Mouse (Mus musculus) stomach, embryonic 14.5 days (tissue): ENCODE results near the gene Lsm12. TPM values are rescaled to one million over a fixed set of nuclear protein-coding genes. Genes with fewer than 3 reads are reported as not detected.
A peak's percentile ranks its signal among the peaks of the same experiment; 100 is the strongest.

Experiments
- ATAC-seq: fragments of 200-750 bp; cut with Nextera tagmentation; 2 replicates; pipeline ENCODE4 v1.8.0; 2017; ENCODE audit warnings: low read depth, moderate TSS enrichment; ENCODE audit not compliant: insufficient number of reproducible peaks, insufficient read depth, low FRiP score
- H3K27ac ChIP-seq: fragments of 300-500 bp; sonication (generic); 2 replicates; pipeline ENCODE4 v1.5.1; 2014; ENCODE audit warnings: mild to moderate bottlenecking, low read length, moderate library complexity, mixed read lengths
- H3K27me3 ChIP-seq: fragments of 300-500 bp; sonication (generic); 2 replicates; pipeline ENCODE4 v1.6.1; 2014; ENCODE audit warnings: low read length, control low read depth, mixed read lengths; ENCODE audit not compliant: control insufficient read depth, insufficient read depth
- H3K36me3 ChIP-seq: fragments of 300-500 bp; sonication (generic); 2 replicates; pipeline ENCODE4 v1.6.1; 2014; ENCODE audit warnings: mild to moderate bottlenecking, control low read depth, low read length, moderate library complexity, mixed read lengths; ENCODE audit not compliant: control insufficient read depth, insufficient read depth
- H3K4me1 ChIP-seq: fragments of 300-500 bp; sonication (generic); 2 replicates; pipeline ENCODE4 v1.6.1; 2014; ENCODE audit warnings: low read length, control low read depth, mixed read lengths; ENCODE audit not compliant: control insufficient read depth, insufficient read depth
- H3K4me2 ChIP-seq: fragments of 300-500 bp; sonication (generic); replicated peaks from 2 replicates; pipeline ENCODE4 v1.6.1; 2014; ENCODE audit warnings: low read depth, low read length, control low read depth
- H3K4me3 ChIP-seq: fragments of 300-500 bp; sonication (generic); 2 replicates; pipeline ENCODE4 v1.5.1; 2014; ENCODE audit warnings: low read depth, low read length, control low read depth
- H3K9ac ChIP-seq: fragments of 300-500 bp; sonication (generic); replicated peaks from 2 replicates; pipeline ENCODE4 v1.6.1; 2014; ENCODE audit warnings: low read depth, mild to moderate bottlenecking, control low read depth, low read length, moderate library complexity, mixed read lengths
- H3K9me3 ChIP-seq: fragments of 300-500 bp; sonication (generic); 2 replicates; pipeline ENCODE4 v1.6.1; 2016; ENCODE audit warnings: low read depth, low read length, control low read depth; ENCODE audit not compliant: control insufficient read depth
- WGBS: fragments of 180-500 bp; shearing (Covaris S2); extraction: QIAGEN DNeasy Blood & Tissue Kit; methylation state at CpG from one replicate; pipeline ENCODE4 v1.1.7; 2014; 5-methylcytosine and 5-hydroxymethylcytosine counted together
- polyA plus RNA-seq: library from polyadenylated mRNA; unstranded; fragments of >200 nt; fragmentation: Nextera tagmentation; extraction: Ambion mirVana; gene quantifications from 2 replicates; pipeline ENCODE4 v1.2.1, GENCODE M21; 2014

Lsm12 gene
- polyA plus RNA-seq, 1 experiment from 2014 or later: 88.2 TPM

- H3K4me2 ChIP-seq: no peak overlapping the region
- no peak overlapping the region for H3K27ac ChIP-seq
- 26% methylated on average over 5 of the region's 5 CpGs for WGBS
Measured at GRCm38 (mm10) chr11:102211011-102211410, 25.9 kb upstream of the Lsm12 start.

GRCm38 (mm10) chr11:102210185-102210584 is 25.1 kb upstream of the Lsm12 start:
- no peak for ATAC-seq
- Histone ChIP-seq H3K9ac (no peak overlapping the region), H3K4me2 (no peak overlapping the region), H3K4me1 (peaks cover 42% of the 10 kb centered on the region), H3K27ac (no peak overlapping the region), H3K27me3 (no peaks in the 10 kb centered on the region), H3K4me3 (no peak overlapping the region), H3K36me3 (peaks cover 15% of the 10 kb centered on the region), H3K9me3 (no peaks in the 10 kb centered on the region)
- WGBS: 70% methylated on average over 3 of the region's 3 CpGs

More at GRCm38 (mm10) chr11:102211011-102211410, 25.9 kb upstream of the Lsm12 start:
- H3K36me3 ChIP-seq: 0 out of 2 replicates have a peak, but pooled peaks cover 7% of the 10 kb centered on the region
- peaks cover 50% of the 10 kb centered on the region for H3K4me1 ChIP-seq
- no peak for ATAC-seq
- no peak overlapping the region for H3K9ac ChIP-seq
- no peak overlapping the region for H3K4me3 ChIP-seq
- H3K27me3 ChIP-seq: no peaks in the 10 kb centered on the region
- H3K9me3 ChIP-seq: no peaks in the 10 kb centered on the region

- WGBS: 41% methylated on average over 2 of the region's 2 CpGs
- no peak overlapping the region for H3K4me2 ChIP-seq
- peaks cover 38% of the 10 kb centered on the region for H3K4me1 ChIP-seq
- H3K9me3 ChIP-seq: no peaks in the 10 kb centered on the region
- peaks cover 19% of the 10 kb centered on the region for H3K36me3 ChIP-seq
- no peak for ATAC-seq
- no peak overlapping the region for H3K4me3 ChIP-seq
- no peak overlapping the region for H3K27ac ChIP-seq
- H3K27me3 ChIP-seq: no peaks in the 10 kb centered on the region
- no peak overlapping the region for H3K9ac ChIP-seq
Measured at GRCm38 (mm10) chr11:102209742-102210141, 24.6 kb upstream of the Lsm12 start.

GRCm38 (mm10) chr11:102208846-102209245 is 23.8 kb upstream of the Lsm12 start:
- H3K9me3 ChIP-seq: no peaks in the 10 kb centered on the region
- H3K4me3 ChIP-seq: no peak overlapping the region
- H3K9ac ChIP-seq: no peak overlapping the region
- H3K36me3 ChIP-seq: peaks cover 27% of the 10 kb centered on the region
- 57% methylated on average over 3 of the region's 4 CpGs for WGBS
- ATAC-seq: peak; percentile 8; the same call in 1 of the 2 replicates
- no peak overlapping the region for H3K4me2 ChIP-seq
- H3K4me1 ChIP-seq: peaks cover 29% of the 10 kb centered on the region
- H3K27me3 ChIP-seq: no peaks in the 10 kb centered on the region
- peak overlapping the region; percentile 21; the same call in 1 of the 2 replicates for H3K27ac ChIP-seq

- Histone ChIP-seq H3K36me3 (peaks cover 33% of the 10 kb centered on the region), H3K4me1 (peaks cover 26% of the 10 kb centered on the region), H3K27ac (peak overlapping the region; percentile 53; the same call in 1 of the 2 replicates), H3K4me2 (no peak overlapping the region; the same call in 1 of the 2 replicates), H3K27me3 (no peaks in the 10 kb centered on the region), H3K4me3 (no peak overlapping the region), H3K9ac (no peak overlapping the region), H3K9me3 (no peaks in the 10 kb centered on the region)
- 51% methylated on average over 11 of the region's 11 CpGs for WGBS
- no peak for ATAC-seq
Measured at GRCm38 (mm10) chr11:102207825-102208777, 23.0 kb upstream of the Lsm12 start.

- Histone ChIP-seq H3K27ac (no peak overlapping the region), H3K4me2 (no peak overlapping the region), H3K27me3 (no peaks in the 10 kb centered on the region), H3K36me3 (peaks cover 48% of the 10 kb centered on the region), H3K9me3 (no peaks in the 10 kb centered on the region), H3K9ac (no peak overlapping the region), H3K4me1 (peaks cover 14% of the 10 kb centered on the region), H3K4me3 (no peak overlapping the region)
- 73% methylated on average over 28 of the region's 30 CpGs for WGBS
- ATAC-seq: no peak
Measured at GRCm38 (mm10) chr11:102206481-102206880, 21.4 kb upstream of the Lsm12 start.

GRCm38 (mm10) chr11:102201408-102201821 is 16.3 kb upstream of the Lsm12 start:
- peaks cover 87% of the 10 kb centered on the region for H3K36me3 ChIP-seq
- WGBS: 75% methylated on average over 12 of the region's 12 CpGs
- no peak; the same call in 1 of the 2 replicates for ATAC-seq

GRCm38 (mm10) chr11:102199856-102200255 is 14.8 kb upstream of the Lsm12 start:
- no peaks in the 10 kb centered on the region for H3K4me1 ChIP-seq
- H3K4me2 ChIP-seq: no peak overlapping the region
- WGBS: 51% methylated on average over 9 of the region's 9 CpGs
- H3K27me3 ChIP-seq: no peaks in the 10 kb centered on the region
- no peak overlapping the region for H3K27ac ChIP-seq
- H3K4me3 ChIP-seq: no peak overlapping the region
- no peak overlapping the region for H3K9ac ChIP-seq
- ATAC-seq: no peak
- H3K36me3 ChIP-seq: peaks cover 81% of the 10 kb centered on the region
- H3K9me3 ChIP-seq: no peaks in the 10 kb centered on the region

More at GRCm38 (mm10) chr11:102201408-102201821, 16.3 kb upstream of the Lsm12 start:
- Histone ChIP-seq H3K9ac (no peak overlapping the region), H3K9me3 (no peaks in the 10 kb centered on the region), H3K27me3 (no peaks in the 10 kb centered on the region), H3K4me3 (no peak overlapping the region), H3K4me1 (no peaks in the 10 kb centered on the region), H3K4me2 (no peak overlapping the region), H3K27ac (no peak overlapping the region)
